Mouse (Mus musculus) intestine, postnatal 0 days (tissue): ENCODE measurements around the gene Grb2. TPM values are rescaled to one million over a fixed set of nuclear protein-coding genes. Genes with fewer than 3 reads are reported as not detected.
A peak's percentile ranks its signal among the peaks of the same experiment; 100 is the strongest.

Source experiments
- ATAC-seq: fragments of 200-750 bp; cut with Nextera tagmentation; 2 replicates; pipeline ENCODE4 v1.8.0; 2017; ENCODE audit warnings: mild to moderate bottlenecking, moderate TSS enrichment, moderate library complexity
- H3K27ac ChIP-seq: fragments of 300-500 bp; sonication (generic); 2 replicates; pipeline ENCODE4 v1.5.1; 2014; ENCODE audit warnings: mild to moderate bottlenecking, low read depth, low read length, moderate library complexity
- H3K27me3 ChIP-seq: fragments of 300-500 bp; sonication (generic); replicated peaks from 2 replicates; pipeline ENCODE4 v1.6.1; 2014; ENCODE audit warnings: low read length, mixed read lengths; ENCODE audit not compliant: control insufficient read depth, insufficient read depth
- H3K36me3 ChIP-seq: fragments of 300-500 bp; sonication (generic); 2 replicates; pipeline ENCODE4 v1.6.1; 2014; ENCODE audit warnings: mild to moderate bottlenecking, moderate library complexity; ENCODE audit not compliant: control insufficient read depth, insufficient read depth
- H3K4me1 ChIP-seq: fragments of 300-500 bp; sonication (generic); replicated peaks from 2 replicates; pipeline ENCODE4 v1.6.1; 2014; ENCODE audit warnings: antibody characterized with exemption, low read length, mixed read lengths; ENCODE audit not compliant: control insufficient read depth, insufficient read depth
- H3K4me2 ChIP-seq: fragments of 300-500 bp; sonication (generic); replicated peaks from 2 replicates; pipeline ENCODE4 v1.6.1; 2014; ENCODE audit warnings: low read depth, mild to moderate bottlenecking, moderate library complexity
- H3K4me3 ChIP-seq: fragments of 300-500 bp; sonication (generic); 2 replicates; pipeline ENCODE4 v1.5.1; 2014; ENCODE audit warnings: low read depth, low read length
- H3K9ac ChIP-seq: fragments of 300-500 bp; sonication (generic); 2 replicates; pipeline ENCODE4 v1.6.1; 2014; ENCODE audit warnings: mild to moderate bottlenecking, low read depth, low read length
- H3K9me3 ChIP-seq: fragments of 300-500 bp; sonication (generic); 2 replicates; pipeline ENCODE4 v1.6.1; 2016; ENCODE audit warnings: mixed run types; ENCODE audit not compliant: control insufficient read depth
- CTCF ChIP-seq: sonication (generic); IDR thresholded peaks from 2 replicates; pipeline ENCODE4 v1.5.1; 2016; ENCODE audit warnings: low read depth, mild to moderate bottlenecking, control low read depth, antibody characterized with exemption, moderate library complexity
- WGBS: fragments of 180-500 bp; shearing (Covaris S2); extraction: QIAGEN DNeasy Blood & Tissue Kit; methylation state at CpG from one replicate; pipeline ENCODE4 v1.1.7; 2014; 5-methylcytosine and 5-hydroxymethylcytosine counted together
- polyA plus RNA-seq: library from polyadenylated mRNA; unstranded; fragments of >200 nt; fragmentation: Nextera tagmentation; extraction: Ambion mirVana; gene quantifications from 2 replicates; pipeline ENCODE4 v1.2.1, GENCODE M21; 2015

The Grb2 gene
- polyA plus RNA-seq, 1 experiment from 2014 or later, result 60.5 TPM

- peak; percentile 58 for ATAC-seq
- H3K9me3 ChIP-seq, result no peaks in the 10 kb centered on the region
- no peaks in the 10 kb centered on the region for H3K4me1 ChIP-seq
- H3K36me3 ChIP-seq, result no peaks in the 10 kb centered on the region
- H3K27me3 ChIP-seq, result no peaks in the 10 kb centered on the region
- no peak for TF ChIP-seq CTCF
- no peak overlapping the region for H3K4me2 ChIP-seq
- no peak overlapping the region for H3K9ac ChIP-seq
- H3K4me3 ChIP-seq, result no peak overlapping the region
- no peak overlapping the region for H3K27ac ChIP-seq
- WGBS, result 56% methylated on average over 15 of the region's 15 CpGs
Measured at GRCm38 (mm10) chr11:115716410-115717338, 8.3 kb upstream of the Grb2 start.

GRCm38 (mm10) chr11:115714491-115714890 lies 6.1 kb upstream of the Grb2 start:
- WGBS, result 10% methylated on average over 4 of the region's 7 CpGs
- no peak overlapping the region for H3K4me2 ChIP-seq
- peak; percentile 74 for TF ChIP-seq CTCF

GRCm38 (mm10) chr11:115713447-115713846 lies 5.0 kb upstream of the Grb2 start:
- Histone ChIP-seq H3K36me3 (no peaks in the 10 kb centered on the region), H3K27ac (no peak overlapping the region), H3K27me3 (no peaks in the 10 kb centered on the region), H3K9ac (no peak overlapping the region), H3K4me1 (0 out of 2 replicates have a peak, but pooled peaks cover 3% of the 10 kb centered on the region), H3K4me2 (no peak overlapping the region), H3K4me3 (no peak overlapping the region), H3K9me3 (no peaks in the 10 kb centered on the region)
- no peak for ATAC-seq
- WGBS, result 93% methylated on average over 3 of the region's 3 CpGs
- no peak for TF ChIP-seq CTCF

More at GRCm38 (mm10) chr11:115714491-115714890, 6.1 kb upstream of the Grb2 start:
- Histone ChIP-seq H3K9me3 (no peaks in the 10 kb centered on the region), H3K4me1 (0 out of 2 replicates have a peak, but pooled peaks cover under 1% of the 10 kb centered on the region), H3K27ac (no peak overlapping the region), H3K9ac (no peak overlapping the region), H3K27me3 (no peaks in the 10 kb centered on the region), H3K36me3 (no peaks in the 10 kb centered on the region), H3K4me3 (no peak overlapping the region)
- ATAC-seq, result no peak

GRCm38 (mm10) chr11:115712674-115713298 lies 4.4 kb upstream of the Grb2 start:
- H3K4me1 ChIP-seq, result 0 out of 2 replicates have a peak, but pooled peaks cover 3% of the 10 kb centered on the region
- H3K27ac ChIP-seq, result no peak overlapping the region
- H3K9ac ChIP-seq, result no peak overlapping the region
- H3K36me3 ChIP-seq, result no peaks in the 10 kb centered on the region
- H3K27me3 ChIP-seq, result no peaks in the 10 kb centered on the region
- 56% methylated on average over 12 of the region's 12 CpGs for WGBS
- H3K4me2 ChIP-seq, result no peak overlapping the region
- no peaks in the 10 kb centered on the region for H3K9me3 ChIP-seq
- no peak overlapping the region for H3K4me3 ChIP-seq
- ATAC-seq, result no peak
- TF ChIP-seq CTCF, result no peak

- no peak for ATAC-seq
- no peaks in the 10 kb centered on the region for H3K36me3 ChIP-seq
- no peak overlapping the region for H3K4me2 ChIP-seq
- no peaks in the 10 kb centered on the region for H3K9me3 ChIP-seq
- H3K27me3 ChIP-seq, result no peaks in the 10 kb centered on the region
- no peak overlapping the region for H3K27ac ChIP-seq
- WGBS, result 47% methylated on average over 2 of the region's 2 CpGs
- TF ChIP-seq CTCF, result no peak
- 0 out of 2 replicates have a peak, but pooled peaks cover 3% of the 10 kb centered on the region for H3K4me1 ChIP-seq
- H3K4me3 ChIP-seq, result no peak overlapping the region
- H3K9ac ChIP-seq, result no peak overlapping the region
Measured at GRCm38 (mm10) chr11:115712268-115712667, 3.9 kb upstream of the Grb2 start.

- Histone ChIP-seq H3K36me3 (no peaks in the 10 kb centered on the region), H3K9me3 (no peaks in the 10 kb centered on the region), H3K9ac (no peak overlapping the region), H3K4me1 (0 out of 2 replicates have a peak, but pooled peaks cover 3% of the 10 kb centered on the region), H3K4me3 (no peak overlapping the region), H3K27me3 (no peaks in the 10 kb centered on the region), H3K4me2 (no peak overlapping the region), H3K27ac (no peak overlapping the region)
- TF ChIP-seq CTCF, result no peak
- ATAC-seq, result no peak
- WGBS, result 87% methylated on average over 9 of the region's 9 CpGs
Measured at GRCm38 (mm10) chr11:115711133-115711532, 2.7 kb upstream of the Grb2 start.
